Mouse (Mus musculus) intestine, embryonic 16.5 days (tissue): ENCODE measurements at regions not wholly inside any gene's neighbourhood (a gene's known extent, or its start where the extent isn't known, plus 50 kb on each side); places are given as distances from the start of the nearest gene placed in this dataset.

Experiments
- ATAC-seq: fragments of 200-750 bp; cut with Nextera tagmentation; 2 replicates; pipeline ENCODE4 v1.8.0; 2017; ENCODE audit warnings: moderate TSS enrichment, moderate library complexity
- H3K27ac ChIP-seq: fragments of 300-500 bp; sonication (generic); 2 replicates; pipeline ENCODE4 v1.5.1; 2014; ENCODE audit warnings: mild to moderate bottlenecking, low read length
- H3K27me3 ChIP-seq: fragments of 300-500 bp; sonication (generic); replicated peaks from 2 replicates; pipeline ENCODE4 v1.6.1; 2014; ENCODE audit warnings: low read length, control low read depth, mixed read lengths; ENCODE audit not compliant: control insufficient read depth, insufficient read depth
- H3K36me3 ChIP-seq: fragments of 300-500 bp; sonication (generic); 2 replicates; pipeline ENCODE4 v1.6.1; 2014; ENCODE audit warnings: low read length, control low read depth; ENCODE audit not compliant: control insufficient read depth, insufficient read depth
- H3K4me1 ChIP-seq: fragments of 300-500 bp; sonication (generic); 2 replicates; pipeline ENCODE4 v1.6.1; 2014; ENCODE audit warnings: low read length, control low read depth, mixed read lengths; ENCODE audit not compliant: control insufficient read depth, insufficient read depth
- H3K4me2 ChIP-seq: fragments of 300-500 bp; sonication (generic); 2 replicates; pipeline ENCODE4 v1.6.1; 2014; ENCODE audit warnings: low read depth, low read length, control low read depth
- H3K4me3 ChIP-seq: fragments of 300-500 bp; sonication (generic); 2 replicates; pipeline ENCODE4 v1.5.1; 2014; ENCODE audit warnings: mild to moderate bottlenecking, low read length
- H3K9ac ChIP-seq: fragments of 300-500 bp; sonication (generic); 2 replicates; pipeline ENCODE4 v1.6.1; 2014; ENCODE audit warnings: low read depth, low read length
- H3K9me3 ChIP-seq: fragments of 300-500 bp; sonication (generic); 2 replicates; pipeline ENCODE4 v1.6.1; 2016; ENCODE audit warnings: low read length, control low read depth; ENCODE audit not compliant: control insufficient read depth
- WGBS: fragments of 180-500 bp; shearing (Covaris S2); extraction: QIAGEN DNeasy Blood & Tissue Kit; methylation state at CpG from one replicate; pipeline ENCODE4 v1.1.7; 2014; 5-methylcytosine and 5-hydroxymethylcytosine counted together

DNA sequence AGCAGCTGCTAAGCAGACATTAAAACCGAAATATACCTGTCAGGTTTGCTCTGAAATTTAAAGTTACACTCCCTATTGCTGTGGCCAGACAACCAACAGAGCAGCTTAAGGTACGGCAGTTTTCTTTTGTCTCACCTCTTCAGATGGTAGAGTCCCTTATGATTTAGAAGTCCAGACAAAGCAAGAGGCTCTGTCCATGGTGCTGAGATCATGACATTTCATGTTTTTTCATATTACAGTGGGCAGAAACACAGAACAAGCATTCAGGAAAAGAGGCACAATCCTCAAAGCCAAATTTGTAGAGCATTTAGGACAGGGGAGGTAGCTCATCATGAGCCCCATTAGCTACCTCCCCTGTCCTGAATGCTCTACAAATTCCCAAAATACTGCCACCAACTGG, 620.0 kb downstream of the Dnah5 start:
- no peak overlapping the region for H3K4me2 ChIP-seq
- ATAC-seq, result no peak
- no peaks in the 10 kb centered on the region for H3K4me1 ChIP-seq
- 58% methylated on average over 2 of the region's 2 CpGs for WGBS
- no peaks in the 10 kb centered on the region for H3K27me3 ChIP-seq
- no peak overlapping the region for H3K9ac ChIP-seq
- no peak overlapping the region for H3K27ac ChIP-seq
- no peak overlapping the region for H3K4me3 ChIP-seq
- H3K9me3 ChIP-seq, result no peaks in the 10 kb centered on the region
- H3K36me3 ChIP-seq, result no peaks in the 10 kb centered on the region

DNA sequence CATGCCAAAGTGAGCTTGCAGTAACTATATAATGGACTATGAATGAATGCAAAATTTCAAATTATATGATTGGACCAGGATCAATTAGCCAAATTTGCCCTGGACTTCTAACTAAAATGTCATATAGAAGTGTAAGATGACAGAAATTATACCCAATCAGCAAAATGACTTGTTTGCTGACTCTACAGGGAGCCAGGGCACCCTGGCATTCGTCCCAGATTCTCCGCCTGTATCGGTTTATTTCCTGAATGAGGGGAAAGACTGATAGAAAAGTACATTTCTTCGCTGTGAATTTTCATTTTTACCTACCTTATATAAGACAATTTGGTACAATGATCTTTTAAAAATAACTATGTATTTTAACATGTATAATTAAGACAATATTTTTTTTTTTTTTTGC, 631.3 kb downstream of the Dnah5 start:
- H3K4me2 ChIP-seq, result no peak overlapping the region
- H3K27me3 ChIP-seq, result no peaks in the 10 kb centered on the region
- H3K27ac ChIP-seq, result no peak overlapping the region
- no peak overlapping the region for H3K9ac ChIP-seq
- no peak overlapping the region for H3K4me3 ChIP-seq
- H3K4me1 ChIP-seq, result no peaks in the 10 kb centered on the region
- H3K9me3 ChIP-seq, result no peaks in the 10 kb centered on the region
- WGBS, result 82% methylated on average over 4 of the region's 4 CpGs
- ATAC-seq, result no peak
- no peaks in the 10 kb centered on the region for H3K36me3 ChIP-seq

DNA sequence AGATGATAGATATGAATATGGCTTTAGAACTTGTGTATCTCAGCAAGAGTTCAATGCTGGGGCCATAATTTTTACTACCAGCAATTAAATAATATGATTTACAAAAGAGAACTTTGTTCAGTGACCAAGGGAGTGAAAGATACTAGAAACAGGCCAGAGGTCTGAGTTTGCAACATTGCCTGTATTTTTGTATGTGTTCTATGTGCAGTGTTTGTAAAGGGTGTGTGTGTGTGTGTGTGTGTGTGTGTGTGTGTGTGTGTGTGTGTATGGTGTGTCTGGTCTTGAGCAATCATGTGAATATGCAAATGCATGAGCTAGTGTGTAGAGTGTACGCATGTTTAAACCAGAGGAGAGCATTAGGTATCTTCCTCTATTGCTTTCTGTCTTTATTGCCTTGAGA, 636.8 kb downstream of the Dnah5 start:
- Histone ChIP-seq H3K4me3 (no peak overlapping the region), H3K27ac (no peak overlapping the region), H3K9ac (no peak overlapping the region), H3K9me3 (no peaks in the 10 kb centered on the region), H3K27me3 (no peaks in the 10 kb centered on the region), H3K4me2 (no peak overlapping the region), H3K4me1 (no peaks in the 10 kb centered on the region), H3K36me3 (no peaks in the 10 kb centered on the region)
- peak; percentile 70 for ATAC-seq
- WGBS, result 83% methylated on average over 1 of the region's 1 CpGs

DNA sequence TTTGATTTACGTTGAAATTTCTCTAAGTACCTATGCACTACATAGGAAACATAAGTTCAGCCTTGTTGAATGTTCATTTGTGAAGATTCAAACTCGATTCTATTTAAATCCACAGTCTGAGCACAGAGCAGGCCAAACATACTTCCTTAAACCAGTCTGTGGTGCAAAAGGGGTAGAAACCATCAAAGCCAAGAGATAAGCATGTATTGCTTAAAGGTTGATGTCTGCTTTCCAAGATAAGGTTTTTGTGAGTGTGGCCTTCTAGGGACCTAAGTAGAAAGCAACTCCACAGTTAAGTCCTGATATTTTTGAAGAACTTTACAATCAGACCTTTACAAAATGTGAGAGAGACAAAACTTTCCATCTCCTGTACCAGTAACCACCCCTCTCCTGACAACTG, 652.9 kb downstream of the Dnah5 start:
- Histone ChIP-seq H3K27ac (no peak overlapping the region), H3K4me2 (no peak overlapping the region), H3K9me3 (no peaks in the 10 kb centered on the region), H3K27me3 (no peaks in the 10 kb centered on the region), H3K36me3 (no peaks in the 10 kb centered on the region), H3K4me3 (no peak overlapping the region), H3K4me1 (no peaks in the 10 kb centered on the region), H3K9ac (no peak overlapping the region)
- WGBS, result 81% methylated on average over 2 of the region's 2 CpGs
- no peak for ATAC-seq

DNA sequence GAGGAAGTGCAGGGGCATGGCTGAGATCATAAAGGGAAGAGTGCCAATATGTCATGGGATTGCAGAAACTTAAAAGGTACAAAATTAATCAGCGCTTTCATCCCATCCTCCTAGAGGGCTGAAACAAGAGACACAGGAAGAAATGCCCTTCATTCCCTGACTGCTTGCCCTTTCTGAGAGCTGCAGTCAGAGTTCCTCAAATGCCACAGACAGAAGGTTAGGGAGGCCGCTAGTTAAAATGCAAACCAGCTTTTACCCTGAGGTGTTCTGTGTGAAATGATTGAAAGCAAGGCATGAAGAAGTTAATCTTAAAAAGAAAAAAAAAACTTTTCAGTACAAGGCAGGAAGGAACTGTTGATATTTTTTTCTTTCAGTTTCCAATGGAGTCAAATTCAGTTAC, 654.6 kb downstream of the Dnah5 start:
- Histone ChIP-seq H3K4me2 (no peak overlapping the region), H3K9me3 (no peaks in the 10 kb centered on the region), H3K4me3 (no peak overlapping the region), H3K4me1 (no peaks in the 10 kb centered on the region), H3K27ac (no peak overlapping the region), H3K9ac (no peak overlapping the region), H3K36me3 (no peaks in the 10 kb centered on the region), H3K27me3 (no peaks in the 10 kb centered on the region)
- 85% methylated on average over 2 of the region's 2 CpGs for WGBS
- no peak for ATAC-seq

DNA sequence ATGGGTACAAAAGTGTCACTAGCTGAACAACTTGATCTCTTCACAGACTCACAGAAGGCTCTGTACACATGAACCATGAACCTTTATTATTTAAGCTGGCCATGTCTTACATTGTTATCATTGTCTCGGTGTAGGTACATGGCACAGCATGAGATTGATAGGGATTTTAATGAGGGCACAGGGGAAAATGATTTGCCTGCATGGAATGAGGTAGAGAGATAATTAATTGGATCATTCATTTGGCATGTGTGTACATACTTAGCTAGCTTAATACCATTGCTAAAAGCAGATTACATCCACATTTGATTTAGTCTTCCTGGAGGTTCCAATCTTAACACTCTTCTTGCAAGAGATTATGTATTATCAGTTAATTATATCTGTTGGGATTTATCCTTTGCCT, 660.5 kb downstream of the Dnah5 start:
- Histone ChIP-seq H3K4me3 (no peak overlapping the region), H3K4me1 (no peaks in the 10 kb centered on the region), H3K4me2 (no peak overlapping the region), H3K36me3 (no peaks in the 10 kb centered on the region), H3K27ac (no peak overlapping the region), H3K9me3 (no peaks in the 10 kb centered on the region), H3K9ac (no peak overlapping the region), H3K27me3 (no peaks in the 10 kb centered on the region)
- no peak for ATAC-seq
- 71% methylated on average over 1 of the region's 1 CpGs for WGBS

DNA sequence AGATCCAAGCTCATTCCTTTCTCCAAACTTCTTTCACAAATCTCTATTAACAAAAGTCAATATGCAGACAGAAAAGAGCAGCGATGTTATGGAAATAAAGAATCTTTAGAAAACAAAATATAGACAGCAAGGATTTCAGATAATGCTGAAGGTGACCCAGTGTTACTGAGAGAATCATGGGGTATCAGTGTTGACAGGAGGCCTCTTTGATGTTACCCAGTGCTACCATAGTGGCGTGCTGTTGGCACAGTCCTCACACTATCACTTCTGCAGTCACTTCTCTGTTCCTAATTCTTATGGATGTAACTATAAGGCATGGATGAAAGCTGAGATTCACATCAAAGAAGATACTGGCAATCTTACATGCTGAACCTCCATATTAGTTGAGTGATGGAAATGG, 661.4 kb downstream of the Dnah5 start:
- no peak overlapping the region for H3K4me2 ChIP-seq
- ATAC-seq, result no peak
- H3K9ac ChIP-seq, result no peak overlapping the region
- no peaks in the 10 kb centered on the region for H3K36me3 ChIP-seq
- no peaks in the 10 kb centered on the region for H3K27me3 ChIP-seq
- 84% methylated on average over 2 of the region's 2 CpGs for WGBS
- H3K4me3 ChIP-seq, result no peak overlapping the region
- no peak overlapping the region for H3K27ac ChIP-seq
- H3K9me3 ChIP-seq, result no peaks in the 10 kb centered on the region
- H3K4me1 ChIP-seq, result no peaks in the 10 kb centered on the region

DNA sequence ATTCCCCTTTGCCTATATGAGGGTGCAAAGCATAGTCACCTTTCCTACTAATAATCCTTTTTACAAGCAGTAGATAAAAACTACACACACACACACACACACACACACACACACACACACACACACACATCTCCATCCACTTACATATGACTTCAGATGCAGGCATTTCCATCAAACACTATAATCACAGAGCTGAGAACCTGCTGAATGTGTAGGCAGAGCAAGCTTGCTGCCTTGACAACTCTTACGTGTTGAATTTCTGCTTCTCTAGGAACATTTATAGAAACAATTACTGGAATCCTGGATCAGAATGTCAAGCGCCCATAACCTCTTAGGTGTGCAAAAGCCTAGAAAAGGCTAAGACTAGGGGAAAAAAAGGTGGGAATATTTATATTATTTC, 669.4 kb downstream of the Dnah5 start:
- Histone ChIP-seq H3K9me3 (no peaks in the 10 kb centered on the region), H3K9ac (no peak overlapping the region), H3K36me3 (no peaks in the 10 kb centered on the region), H3K4me3 (no peak overlapping the region), H3K4me2 (no peak overlapping the region), H3K27me3 (no peaks in the 10 kb centered on the region), H3K27ac (no peak overlapping the region), H3K4me1 (no peaks in the 10 kb centered on the region)
- ATAC-seq, result no peak
- 78% methylated on average over 2 of the region's 2 CpGs for WGBS

DNA sequence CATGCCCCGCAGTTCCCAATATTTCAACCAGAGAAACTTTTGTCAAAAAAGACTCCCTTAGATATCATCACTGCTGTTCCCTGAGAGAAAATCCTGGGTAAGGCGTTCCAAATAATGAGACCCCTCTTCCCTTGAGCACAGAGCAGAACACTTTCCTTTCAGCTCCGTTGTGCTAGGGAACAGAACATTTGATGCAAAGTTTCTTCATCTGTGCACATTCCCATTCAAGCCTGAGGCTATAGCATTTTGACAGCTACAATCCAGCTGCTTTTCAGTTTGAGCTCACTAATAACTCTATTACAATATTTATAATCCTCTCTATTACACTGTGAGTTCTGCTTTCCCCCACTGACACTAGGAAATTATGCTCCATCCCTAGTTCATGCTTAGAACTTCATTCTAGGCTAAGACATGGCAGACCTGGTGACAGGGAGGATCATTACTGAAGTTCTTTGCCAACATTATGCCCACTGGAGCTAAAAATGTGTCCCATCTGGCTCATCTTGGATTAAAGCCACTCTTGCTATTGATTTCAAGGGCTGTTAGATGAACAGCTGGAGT, 692.8 kb downstream of the Dnah5 start:
- H3K4me1 ChIP-seq, result no peaks in the 10 kb centered on the region
- no peak overlapping the region for H3K27ac ChIP-seq
- no peak overlapping the region for H3K4me2 ChIP-seq
- no peaks in the 10 kb centered on the region for H3K9me3 ChIP-seq
- WGBS, result 80% methylated on average over 3 of the region's 3 CpGs
- H3K27me3 ChIP-seq, result no peaks in the 10 kb centered on the region
- H3K36me3 ChIP-seq, result no peaks in the 10 kb centered on the region
- ATAC-seq, result no peak
- H3K9ac ChIP-seq, result no peak overlapping the region
- no peak overlapping the region for H3K4me3 ChIP-seq

DNA sequence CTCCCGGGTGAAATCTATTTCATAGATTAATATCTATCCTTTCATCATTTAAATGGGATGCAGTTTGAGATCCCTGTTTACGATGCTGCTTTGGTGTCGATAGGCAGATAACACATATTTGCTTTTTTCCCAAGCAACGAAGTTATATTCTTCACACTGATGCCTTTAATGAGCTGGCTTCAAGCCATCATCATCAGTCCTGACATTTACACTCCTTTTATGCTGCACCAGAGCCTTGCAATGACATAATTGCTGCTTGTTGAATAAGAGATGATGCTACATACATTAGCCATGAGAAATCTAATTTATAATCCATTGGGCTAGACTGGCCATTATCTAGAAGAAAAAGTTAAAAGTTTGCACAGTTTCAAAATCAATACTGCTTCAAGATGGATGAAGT, 718.9 kb downstream of the Dnah5 start:
- H3K4me2 ChIP-seq, result no peak overlapping the region
- H3K36me3 ChIP-seq, result no peaks in the 10 kb centered on the region
- ATAC-seq, result no peak
- H3K27me3 ChIP-seq, result no peaks in the 10 kb centered on the region
- no peak overlapping the region for H3K4me3 ChIP-seq
- H3K9ac ChIP-seq, result no peak overlapping the region
- no peaks in the 10 kb centered on the region for H3K4me1 ChIP-seq
- H3K27ac ChIP-seq, result no peak overlapping the region
- no peaks in the 10 kb centered on the region for H3K9me3 ChIP-seq
- 72% methylated on average over 4 of the region's 4 CpGs for WGBS
